ENCODE assay signal across 8 mouse cellular contexts in the genomic region with DNA sequence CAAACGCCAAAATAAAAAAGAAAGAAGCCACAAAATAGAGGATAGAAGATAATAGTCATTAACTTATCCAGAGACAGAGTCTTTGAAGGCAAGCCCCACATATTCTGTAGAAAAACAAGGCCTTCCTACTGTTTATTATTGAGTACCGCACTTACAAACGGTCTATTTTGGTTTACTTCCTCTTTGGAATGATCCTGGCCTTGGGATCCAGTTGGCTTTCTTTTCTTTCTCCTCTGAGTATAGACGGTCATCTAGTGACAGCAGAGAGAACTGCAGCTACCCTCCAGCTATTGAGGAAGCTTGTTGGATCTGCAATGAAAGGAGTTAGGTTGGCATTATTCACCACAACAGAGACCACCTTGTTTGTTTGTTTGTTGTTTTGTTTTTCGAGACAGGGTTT. TPM values are rescaled to one million over a fixed set of nuclear protein-coding genes. Genes with fewer than 3 reads are reported as not detected.
DNase-seq lines count a peak whose midpoint lies in the region; ATAC-seq and TF ChIP-seq lines count a peak whose summit lies in the region.

No protein-coding gene starts in this region.

- H3K27me3 ChIP-seq in hindbrain, postnatal 0 days (ENCODE audit: insufficient read depth, low read length), result no peaks in the 10 kb centered on the region
- no peaks in the 10 kb centered on the region for H3K27me3 ChIP-seq in neural tube, embryonic 14.5 days (ENCODE audit: control insufficient read depth, insufficient read depth, low read length)
- no peaks in the 10 kb centered on the region for H3K27me3 ChIP-seq in thymus, adult 2 months (ENCODE audit: control insufficient read depth, insufficient read depth, low read length)

- no peak overlapping the region for H3K27ac ChIP-seq in hindbrain, postnatal 0 days
- no peak overlapping the region for H3K27ac ChIP-seq in neural tube, embryonic 14.5 days (ENCODE audit: low read depth, low read length)
- H3K27ac ChIP-seq in thymus, adult 2 months (ENCODE audit: control insufficient read depth, insufficient read depth, low read length), result no peak overlapping the region

- peak; percentile 40; the same call in 1 of the 2 replicates for ATAC-seq in hindbrain, postnatal 0 days
- peak; percentile 83; the same call in 1 of the 2 replicates for ATAC-seq in neural tube, embryonic 14.5 days (ENCODE audit: low read depth)

- no peaks in the 10 kb centered on the region for H3K4me1 ChIP-seq in hindbrain, postnatal 0 days (ENCODE audit: insufficient read depth, low read length)
- H3K4me1 ChIP-seq in neural tube, embryonic 14.5 days (ENCODE audit: control insufficient read depth, insufficient read depth, low read length), result no peaks in the 10 kb centered on the region
- H3K4me1 ChIP-seq in thymus, adult 2 months (replicated peaks; ENCODE audit: control insufficient read depth, insufficient read depth, low read length), result no peaks in the 10 kb centered on the region

- H3K9me3 ChIP-seq in hindbrain, postnatal 0 days (ENCODE audit: low read length), result no peaks in the 10 kb centered on the region
- no peaks in the 10 kb centered on the region for H3K9me3 ChIP-seq in neural tube, embryonic 14.5 days (ENCODE audit: control insufficient read depth, low read length)

- peak overlapping the region; percentile 30; the same call in 1 of the 2 replicates for H3K4me2 ChIP-seq in hindbrain, postnatal 0 days (ENCODE audit: low read depth, low read length)
- H3K4me2 ChIP-seq in neural tube, embryonic 14.5 days (ENCODE audit: low read depth, low read length), result no peak overlapping the region

- no peak overlapping the region for H3K9ac ChIP-seq in hindbrain, postnatal 0 days (replicated peaks; ENCODE audit: low read length)
- H3K9ac ChIP-seq in neural tube, embryonic 14.5 days (replicated peaks; ENCODE audit: low read depth, low read length), result no peak overlapping the region; the same call in 1 of the 2 replicates

- TF ChIP-seq CTCF in hindbrain, postnatal 0 days (IDR thresholded peaks at IDR 0.05; ENCODE audit: low read depth), result peak; percentile 91
- TF ChIP-seq CTCF in thymus, adult 2 months (IDR thresholded peaks at IDR 0.05; ENCODE audit: borderline replicate concordance, control insufficient read depth, extremely low read depth, insufficient read depth, low read length, poor library complexity), result no peak

- no peak for TF ChIP-seq POLR2A in thymus, adult 2 months (IDR thresholded peaks at IDR 0.05; ENCODE audit: control insufficient read depth, extremely low read depth, insufficient read depth, low read length, poor library complexity)

- peak; percentile 66 for DNase-seq in testis, postnatal 10 days (ENCODE audit: low spot score)
- no peak for DNase-seq in testis, postnatal 14 days (ENCODE audit: low spot score)
- peak; percentile 35 for DNase-seq in c-Kit-positive CD71-negative TER-119-negative erythroid progenitor cells, embryonic 14.5 days (ENCODE audit: low read depth)
- peak; percentile 11 to 33 for DNase-seq in frontal cortex, postnatal 25 days (ENCODE audit: low spot score in 2 of 2)
- peak; percentile 84 for DNase-seq in hindbrain, postnatal 0 days (ENCODE audit: low spot score)
- DNase-seq in left cerebral cortex, adult 18-20 months (ENCODE audit: low spot score in 2 of 2), result peak; percentile 50 to 52
- DNase-seq in thymus, adult 2 months, result no peak

- 18% methylated on average over 5 of the region's 5 CpGs for WGBS in hindbrain, postnatal 0 days
- WGBS in neural tube, embryonic 14.5 days, result 27% methylated on average over 5 of the region's 5 CpGs
- 9% methylated on average over 5 of the region's 5 CpGs for WGBS in thymus, adult 2 months

- H3K4me3 ChIP-seq in hindbrain, postnatal 0 days (ENCODE audit: low read length), result no peak overlapping the region
- H3K4me3 ChIP-seq in neural tube, embryonic 14.5 days (ENCODE audit: low read depth, low read length), result no peak overlapping the region
- H3K4me3 ChIP-seq in thymus, adult 2 months (ENCODE audit: control insufficient read depth, insufficient read depth, low read length), result no peak overlapping the region

- H3K36me3 ChIP-seq in hindbrain, postnatal 0 days (ENCODE audit: insufficient read depth, low read length), result no peaks in the 10 kb centered on the region
- H3K36me3 ChIP-seq in neural tube, embryonic 14.5 days (ENCODE audit: control insufficient read depth, insufficient read depth, low read length), result no peaks in the 10 kb centered on the region
- H3K36me3 ChIP-seq in thymus, adult 2 months (ENCODE audit: control insufficient read depth, insufficient read depth, low read length), result no peaks in the 10 kb centered on the region

RNA-seq across cellular contexts. Expression of a gene that starts 11.8 kb away (rescaled TPM):
- 9.5 and 10.1 TPM in 2 replicates for total RNA-seq in hindbrain, postnatal 0 days (2014; rRNA removed)
- 5.9 and 7.4 TPM in 2 replicates for polyA plus RNA-seq in hindbrain, postnatal 0 days (2015; fragmentation: Nextera tagmentation; extraction: Ambion mirVana)
- total RNA-seq in left cerebral cortex, adult 18-20 months (2021), result 10 to 100 TPM; 11.3 to 11.4 TPM
- polyA plus RNA-seq in neural tube, embryonic 14.5 days (2014; fragmentation: Nextera tagmentation; extraction: Ambion mirVana), result 11.5 and 13.5 TPM in 2 replicates
- 5.9 and 6.8 TPM in 2 replicates for polyA plus RNA-seq in thymus, adult 2 months (2012; rRNA removed)

Comparison
In these comparisons a context has a peak if more than half of its experiments do, and no peak if none do; other contexts are left out.
1. DNase-seq: peak in testis, postnatal 10 days (single experiment), c-Kit-positive CD71-negative TER-119-negative erythroid progenitor cells, embryonic 14.5 days (single experiment), frontal cortex, postnatal 25 days (2 of 2), hindbrain, postnatal 0 days (single experiment) and left cerebral cortex, adult 18-20 months (2 of 2); none in testis, postnatal 14 days (single experiment) and thymus, adult 2 months (single experiment).